Comparison of ENCODE assay signal across 16 mouse cellular contexts in the genomic region with DNA sequence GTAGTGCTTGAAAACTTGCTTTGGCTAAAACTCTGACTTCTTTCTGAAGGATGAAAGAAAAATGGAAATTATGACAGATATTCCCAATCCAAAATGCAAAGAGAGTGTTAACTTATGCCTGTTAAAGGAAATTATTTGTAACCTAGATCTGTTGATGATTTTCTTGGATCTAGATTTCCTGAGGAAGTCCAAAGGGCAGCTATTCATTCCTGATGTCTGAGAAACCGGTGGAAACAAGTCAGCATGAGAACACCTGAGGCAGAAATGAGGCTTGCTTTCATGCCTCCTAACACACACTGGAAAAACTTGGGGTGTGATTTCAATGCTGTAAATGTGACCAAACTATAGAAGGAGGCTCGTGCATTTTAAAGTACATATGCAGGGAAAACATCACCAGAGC.
"Had no signal": no experiment of that assay in that cellular context is flagged by ENCODE, and none has a peak within 500 bp of the region (broad histone marks: within the 10 kb centered on the region; RNA-seq: fewer than 3 reads in every experiment).

No protein-coding gene starts in this region.

- H3K27ac ChIP-seq: neural tube, embryonic 13.5 days; neural tube, embryonic 15.5 days; stomach, embryonic 15.5 days; stomach, postnatal 0 days had no signal

- H3K9ac ChIP-seq: neural tube, embryonic 13.5 days; neural tube, embryonic 15.5 days; stomach, embryonic 15.5 days had no signal

- H3K27me3 ChIP-seq: neural tube, embryonic 13.5 days; neural tube, embryonic 15.5 days; stomach, embryonic 15.5 days had no signal

- H3K4me2 ChIP-seq: neural tube, embryonic 13.5 days; neural tube, embryonic 15.5 days; stomach, embryonic 15.5 days had no signal

- H3K9me3 ChIP-seq: neural tube, embryonic 13.5 days; neural tube, embryonic 15.5 days; stomach, embryonic 15.5 days had no signal

- H3K4me1 ChIP-seq: neural tube, embryonic 13.5 days; neural tube, embryonic 15.5 days; stomach, embryonic 15.5 days had no signal

- DNase-seq: retina, postnatal 1 day; right cerebral cortex, adult 18-20 months; right cerebral cortex, postnatal 14 days; right cerebral cortex, postnatal 25 days; right cerebral cortex, postnatal 4 days; spleen, adult 18-20 months; thymus, adult 18-20 months; thymus, adult 2 months; thymus, postnatal 14 days; thymus, postnatal 25 days; thymus, postnatal 36 days; thymus, postnatal 4 days had no signal

- H3K36me3 ChIP-seq: neural tube, embryonic 13.5 days; neural tube, embryonic 15.5 days; stomach, embryonic 15.5 days had no signal

- H3K4me3 ChIP-seq: neural tube, embryonic 13.5 days; neural tube, embryonic 15.5 days; stomach, embryonic 15.5 days had no signal
